Mouse (Mus musculus) spleen, postnatal 10 days (tissue): ENCODE data around the gene Gm438.
"Not testable (repeated sequence)": the region's sequence is repeated elsewhere in the genome, so short reads cannot be mapped to it uniquely, and the experiment has no call there.

Experiments used
- DNase-seq, 2 experiments: peaks; one replicate each; pipeline ENCODE4 v3.0.0; 2021 to 2022; ENCODE audit warnings: low spot score in 2 of 2

The Gm438 gene

DNA sequence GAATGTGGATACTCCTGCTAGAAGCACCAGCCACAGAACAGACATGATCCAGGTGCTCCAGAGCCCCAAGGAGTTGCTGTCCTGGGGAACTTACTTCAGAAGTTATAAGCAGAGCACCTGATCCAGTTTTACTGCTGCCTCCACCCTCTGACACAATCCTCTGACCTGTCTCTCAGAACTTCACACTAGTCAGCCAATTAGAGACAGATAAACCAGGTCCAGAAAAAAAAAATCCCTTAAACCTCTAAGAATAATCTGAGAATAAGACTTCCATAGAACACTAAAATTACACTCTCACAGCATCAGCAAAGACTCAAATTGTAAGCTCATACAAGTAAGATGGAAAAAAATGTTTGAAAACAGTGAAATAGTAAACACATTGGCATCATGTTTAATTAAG is at the start of gene Gm438:
Gene Gm438, minus strand, starts transcription at position 101 of the 400 bp plus-strand sequence.
- no peak for DNase-seq

DNA sequence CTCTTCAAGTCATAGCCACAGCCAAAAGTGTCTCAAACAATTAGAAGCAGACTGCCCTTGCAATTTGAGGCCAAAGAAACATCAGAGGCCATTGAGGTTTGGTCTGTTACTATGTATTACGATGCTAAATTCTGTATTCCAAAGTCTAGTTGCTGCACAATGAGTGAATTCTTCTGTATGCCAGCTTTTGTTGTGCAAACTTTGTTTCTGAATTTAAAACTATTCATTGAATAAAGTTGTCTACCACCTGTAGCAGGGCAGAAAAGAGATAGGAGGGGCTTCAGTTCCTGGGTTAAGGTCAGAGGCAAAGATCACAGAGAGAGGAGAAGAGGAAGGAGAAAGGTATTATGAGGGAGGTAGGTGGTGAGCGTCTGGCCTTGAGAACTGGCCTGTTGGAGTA is 38.3 kb upstream of the Gm438 start:
- no peak for DNase-seq

DNA sequence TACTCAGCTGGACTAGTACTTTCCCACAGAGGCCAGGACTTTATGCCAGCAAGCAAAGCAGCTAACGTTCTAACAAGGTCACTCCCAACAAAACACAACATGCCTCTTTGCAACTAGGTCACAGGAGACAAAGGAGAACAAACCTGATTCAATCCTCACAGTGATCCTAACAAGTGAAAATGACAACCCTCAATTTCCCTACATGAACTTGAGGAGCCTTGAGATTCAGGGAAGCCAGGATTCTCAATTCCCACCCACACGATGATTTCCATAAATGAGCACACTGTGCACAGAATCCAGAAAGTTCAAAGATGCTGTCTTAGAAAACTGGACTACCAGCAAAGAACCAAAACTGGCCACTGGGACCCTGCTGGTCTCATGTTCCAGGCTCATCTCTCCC is 37.6 kb upstream of the Gm438 start:
- DNase-seq, result no peak

DNA sequence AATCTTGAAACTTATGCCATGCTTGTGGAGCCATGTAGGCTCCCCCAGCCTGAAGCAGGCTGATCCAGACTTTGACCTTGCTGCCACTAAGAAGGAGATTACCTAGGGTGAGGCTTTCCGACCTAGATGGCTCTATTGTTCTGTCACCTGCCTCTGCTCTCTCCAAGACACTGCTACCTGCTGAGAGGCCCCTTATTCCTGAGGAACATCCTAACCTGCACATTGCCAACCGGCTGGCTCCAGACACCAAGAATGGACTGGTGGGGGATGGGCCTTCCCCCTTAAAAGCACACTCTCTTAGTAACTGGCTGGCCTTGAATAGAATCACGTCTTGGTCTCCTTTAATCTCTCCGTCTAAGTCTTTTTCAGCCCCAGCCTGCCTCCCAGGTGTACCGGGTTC is 20.8 kb upstream of the Gm438 start:
- not testable (repeated sequence) for DNase-seq

DNA sequence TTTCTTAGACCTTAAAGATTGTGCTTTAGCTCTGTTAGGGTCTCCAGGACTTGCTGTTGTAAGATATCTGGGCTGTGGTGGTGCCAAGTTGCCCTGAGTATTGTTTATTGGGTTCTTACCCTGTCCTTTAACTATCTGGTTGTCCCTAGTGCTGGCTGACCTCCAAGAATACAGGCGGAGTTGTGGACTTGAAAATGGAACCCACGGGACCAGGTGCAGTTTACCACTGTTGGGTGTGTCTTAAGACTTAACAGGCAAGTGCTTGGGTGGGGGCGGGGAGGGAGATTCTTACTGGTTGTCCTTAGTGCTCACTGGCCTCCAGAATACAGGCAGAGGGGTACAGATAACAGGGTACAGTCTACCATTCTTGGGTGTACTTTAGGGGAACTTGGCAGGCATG is 17.2 kb upstream of the Gm438 start:
- no peak for DNase-seq

DNA sequence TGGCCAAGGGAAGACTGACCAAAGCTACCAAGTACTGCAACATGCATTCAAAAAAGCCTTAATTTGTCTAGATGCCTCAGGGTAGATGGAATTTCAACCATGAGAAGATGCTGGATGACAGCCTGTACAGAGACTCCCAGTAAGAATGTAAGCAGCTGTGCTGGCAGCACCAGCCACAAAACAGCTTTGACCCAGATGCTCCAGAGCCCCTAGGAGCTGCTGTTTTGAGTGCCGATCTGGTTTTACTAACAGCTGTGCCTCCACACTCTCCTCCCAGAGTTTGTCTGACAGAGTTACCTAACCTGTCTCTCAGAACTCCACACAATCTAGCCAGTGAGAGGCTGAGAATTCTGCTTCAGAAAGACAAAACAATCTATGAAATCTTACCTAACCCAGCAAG is 3.8 kb upstream of the Gm438 start:
- no peak for DNase-seq

DNA sequence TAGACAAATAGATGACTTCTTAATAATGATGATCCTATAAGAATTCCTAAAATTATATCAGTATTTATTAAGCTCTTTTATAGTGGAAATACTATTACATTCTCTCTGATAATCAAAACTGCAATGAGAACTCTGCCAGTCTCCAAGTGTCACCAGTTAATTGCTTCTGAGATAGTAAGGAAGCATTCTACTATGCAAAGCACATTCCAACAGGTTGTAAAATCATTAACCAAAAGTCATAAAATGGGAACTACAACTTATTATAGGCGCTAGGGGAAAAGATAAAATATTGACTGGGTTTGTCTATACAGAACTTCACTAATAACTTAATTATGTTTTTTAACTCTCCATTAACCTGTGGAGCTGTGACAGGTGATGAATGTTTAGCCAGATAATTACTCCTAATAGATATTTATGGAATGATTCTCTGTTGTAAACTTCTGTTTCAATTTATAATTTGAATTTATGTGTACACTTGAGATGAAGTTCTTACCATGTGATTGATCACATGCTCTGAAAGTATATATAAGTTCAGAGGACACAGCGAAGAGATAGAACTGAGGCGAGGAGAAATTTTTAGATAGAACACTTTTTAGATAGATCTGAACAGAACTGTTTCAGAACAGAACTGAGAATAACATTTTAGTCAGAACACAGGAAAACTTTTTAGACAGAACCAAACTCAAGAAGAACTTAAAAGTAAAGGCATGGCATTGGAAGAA is 3.7 kb downstream of the Gm438 start:
- DNase-seq, result no peak

DNA sequence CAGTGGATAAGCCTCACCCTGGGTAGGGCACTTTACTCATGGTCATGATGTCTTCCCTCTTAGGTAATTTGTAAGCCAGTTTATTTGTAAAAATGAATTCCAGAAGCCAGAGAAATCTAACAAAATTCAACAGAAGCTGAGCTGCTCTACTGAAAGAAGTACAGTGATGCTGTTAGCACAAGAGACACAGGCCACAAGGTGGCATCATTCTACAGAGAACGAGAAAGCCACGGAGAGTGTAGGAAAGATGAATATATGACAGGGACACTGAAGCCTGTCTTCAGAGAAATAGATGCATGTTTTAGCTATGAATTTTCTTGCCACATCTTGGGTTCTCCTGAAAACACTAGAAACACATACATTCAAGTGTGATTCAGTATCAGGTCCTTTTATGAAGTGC is 20.7 kb downstream of the Gm438 start:
- peak in 1 of 2 experiments; percentile 20 for DNase-seq

DNA sequence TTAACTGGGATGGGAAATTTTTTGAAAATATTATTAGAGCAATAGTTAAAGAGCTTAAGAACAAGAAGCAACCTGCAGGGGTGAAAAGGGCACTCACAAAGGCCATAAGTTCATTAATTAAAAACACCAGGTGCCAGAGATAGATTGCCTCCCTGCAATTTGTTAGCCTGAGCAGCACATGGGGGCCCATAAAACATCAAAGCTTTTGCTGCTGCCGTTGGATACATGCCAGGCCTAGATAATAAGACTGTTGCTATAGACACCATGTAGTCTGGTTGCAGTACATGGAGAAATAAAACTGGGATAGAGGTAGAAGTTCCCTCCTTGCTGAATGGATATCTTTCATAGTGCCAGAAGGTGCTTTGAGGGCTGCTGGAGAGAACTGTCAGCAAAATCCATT is 37.2 kb downstream of the Gm438 start:
- DNase-seq, result no peak
